Mouse (Mus musculus) CH12.LX (cell line): ENCODE measurements at regions not wholly inside any gene's neighbourhood (a gene's known extent, or its start where the extent isn't known, plus 50 kb on each side); places are given as distances from the start of the nearest gene placed in this dataset.

Source experiments
- DNase-seq: peaks from one replicate; pipeline ENCODE4 v3.0.0-alpha.2; 2013; ENCODE audit errors: extremely low read depth
- H3K27ac ChIP-seq: 2 replicates; pipeline ENCODE4 v1.5.1; 2012; ENCODE audit warnings: low read depth, mild to moderate bottlenecking, control low read depth, moderate library complexity; ENCODE audit not compliant: insufficient read depth
- H3K27me3 ChIP-seq: replicated peaks from 2 replicates; pipeline ENCODE3; 2012; ENCODE audit warnings: inconsistent platforms
- H3K36me3 ChIP-seq, 2 experiments: replicated peaks in 1 of 2; 2 replicates each; pipeline versions ENCODE3 to v1.6.1; 2012; ENCODE audit warnings: inconsistent platforms in 1 of 2, low read length in 1 of 2, mild to moderate bottlenecking in 1 of 2, mixed read lengths in 1 of 2, moderate library complexity in 1 of 2; ENCODE audit not compliant: control insufficient read depth in 1 of 2, insufficient read depth in 1 of 2
- H3K4me1 ChIP-seq, 2 experiments: 2 replicates each; pipeline ENCODE4 v1.6.1; 2012; ENCODE audit warnings: inconsistent platforms in 1 of 2, moderate library complexity in 1 of 2; ENCODE audit not compliant: insufficient read depth in 2 of 2, control insufficient read depth in 1 of 2
- H3K4me2 ChIP-seq: 2 replicates; pipeline ENCODE4 v1.6.1; 2012; ENCODE audit warnings: low read depth, mild to moderate bottlenecking, control low read depth; ENCODE audit not compliant: poor library complexity, insufficient read depth, severe bottlenecking
- H3K4me3 ChIP-seq, 3 experiments: fragments of 150-350 bp in 1 of 3; sonication (generic) in 1 of 3; replicated peaks in 1 of 3; 2 replicates each; pipeline versions ENCODE3 to v1.5.1; 2011 to 2012; ENCODE audit warnings: low read depth in 2 of 3, low read length in 2 of 3, mild to moderate bottlenecking in 2 of 3, moderate library complexity in 2 of 3, control low read depth in 1 of 3, improper control_type of control experiment in 1 of 3, inconsistent platforms in 1 of 3, mixed read lengths in 1 of 3; ENCODE audit not compliant: poor library complexity in 1 of 3
- H3K79me2 ChIP-seq: replicated peaks from 2 replicates; pipeline ENCODE4 v1.6.1; 2012; ENCODE audit warnings: mild to moderate bottlenecking, moderate library complexity; ENCODE audit not compliant: control insufficient read depth, poor library complexity, insufficient read depth, severe bottlenecking; ENCODE audit errors: extremely low read depth
- H3K9ac ChIP-seq: 2 replicates; pipeline ENCODE4 v1.6.1; 2012; ENCODE audit warnings: low read depth, mild to moderate bottlenecking, control low read depth, moderate library complexity; ENCODE audit not compliant: insufficient read depth
- H3K9me3 ChIP-seq: replicated peaks from 2 replicates; pipeline ENCODE3; 2012; ENCODE audit warnings: low read length, inconsistent platforms, mixed read lengths
- CHD1 ChIP-seq: IDR thresholded peaks from 2 replicates; pipeline ENCODE4 v1.6.1; 2012; ENCODE audit warnings: low read depth, low read length, improper control_type of control experiment, inconsistent platforms
- CTCF ChIP-seq, 2 experiments: IDR thresholded peaks in 1 of 2; conservative IDR thresholded peaks in 1 of 2; 2 replicates each; pipeline ENCODE4 v1.5.1; 2011 to 2012; ENCODE audit warnings: low read depth in 2 of 2, low read length in 2 of 2, improper control_type of control experiment in 1 of 2, inconsistent platforms in 1 of 2, mild to moderate bottlenecking in 1 of 2, moderate library complexity in 1 of 2
- E2F4 ChIP-seq: IDR thresholded peaks from 2 replicates; pipeline ENCODE4 v1.6.1; 2011; ENCODE audit warnings: low read depth, low read length, improper control_type of control experiment; ENCODE audit not compliant: insufficient replicate concordance
- EP300 ChIP-seq: IDR thresholded peaks from 2 replicates; pipeline ENCODE4 v1.6.1; 2011; ENCODE audit warnings: low read length, improper control_type of control experiment
- HCFC1 ChIP-seq: IDR thresholded peaks from 2 replicates; pipeline ENCODE4 v1.6.1; 2012; ENCODE audit warnings: low read depth, mild to moderate bottlenecking, inconsistent platforms, low read length, improper control_type of control experiment
- IRF4 ChIP-seq: IDR thresholded peaks from 2 replicates; pipeline ENCODE4 v1.6.1; 2014; ENCODE audit warnings: low read depth, mild to moderate bottlenecking, inconsistent platforms, low read length, improper control_type of control experiment
- JUN ChIP-seq: IDR thresholded peaks from 2 replicates; pipeline ENCODE4 v1.6.1; 2011; ENCODE audit warnings: low read depth, mild to moderate bottlenecking, low read length, improper control_type of control experiment, moderate library complexity; ENCODE audit not compliant: insufficient read depth
- MAFK ChIP-seq: IDR thresholded peaks from 2 replicates; pipeline ENCODE4 v1.6.1; 2011; ENCODE audit warnings: low read length, improper control_type of control experiment; ENCODE audit not compliant: insufficient replicate concordance
- MAX ChIP-seq: IDR thresholded peaks from 2 replicates; pipeline ENCODE4 v1.6.1; 2011; ENCODE audit warnings: low read length, improper control_type of control experiment
- MXI1 ChIP-seq: IDR thresholded peaks from 2 replicates; pipeline ENCODE4 v1.6.1; 2011; ENCODE audit warnings: mild to moderate bottlenecking, low read depth, low read length, improper control_type of control experiment
- MYC ChIP-seq: IDR thresholded peaks from 2 replicates; pipeline ENCODE4 v1.6.1; 2011; ENCODE audit warnings: low read depth, mild to moderate bottlenecking, improper control_type of control experiment, low read length
- POLR2A ChIP-seq: IDR thresholded peaks from 2 replicates; pipeline ENCODE4 v1.6.1; 2011; ENCODE audit warnings: low read depth, mild to moderate bottlenecking, improper control_type of control experiment, low read length
- SMC3 ChIP-seq: IDR thresholded peaks from 2 replicates; pipeline ENCODE4 v1.6.1; 2011; ENCODE audit warnings: low read depth, low read length, improper control_type of control experiment
- TCF12 ChIP-seq: IDR thresholded peaks from 2 replicates; pipeline ENCODE4 v1.6.1; 2014; ENCODE audit warnings: low read depth, mild to moderate bottlenecking, inconsistent platforms, low read length, improper control_type of control experiment
- ZC3H11A ChIP-seq: IDR thresholded peaks from 2 replicates; pipeline ENCODE4 v1.6.1; 2012; ENCODE audit warnings: low read depth, mild to moderate bottlenecking, inconsistent platforms, low read length, improper control_type of control experiment
- ZMIZ1 ChIP-seq: IDR thresholded peaks from 2 replicates; pipeline ENCODE4 v1.6.1; 2012; ENCODE audit warnings: low read depth, mild to moderate bottlenecking, inconsistent platforms, low read length, improper control_type of control experiment
- dilution Hi-C: fragments of 300-500 bp; cut with MboI; formaldehyde crosslinking; loops from 2 replicates; pipeline ENCODE4 v1.14.3; 2020; ENCODE audit warnings: low sequenced_read_pairs; ENCODE audit not compliant: extremely low pct_unique_long_range_greater_than_20kb, extremely low pct_ligation_motif_present
- in situ Hi-C: fragments of 300-500 bp; cut with MboI; formaldehyde crosslinking; loops from 3 replicates; pipeline ENCODE4 v1.14.3; 2019; ENCODE audit warnings: low sequenced_read_pairs, low pct_ligation_motif_present, low pct_unique_long_range_greater_than_20kb, mixed read lengths

DNA sequence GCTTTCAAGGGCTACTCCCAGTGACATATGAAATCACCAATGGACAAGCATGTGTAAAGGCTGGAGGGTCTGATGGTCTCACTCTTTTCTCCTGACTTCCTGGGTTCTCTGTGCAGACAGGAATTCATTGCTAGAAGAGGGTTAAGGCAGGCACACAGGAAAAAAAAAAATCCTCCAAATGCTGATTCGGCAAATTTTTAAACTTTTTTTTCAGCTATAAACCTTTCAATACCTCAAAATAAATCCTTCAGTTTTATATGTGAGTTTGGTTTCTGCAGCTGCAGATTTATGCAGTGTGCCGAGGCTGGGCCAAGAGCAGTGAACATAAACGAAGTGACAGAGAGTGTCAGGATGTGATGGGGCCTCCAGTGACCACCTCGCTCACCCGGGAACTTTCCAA, 235.9 kb upstream of the Sox9 start:
- no peak overlapping the region for H3K4me2 ChIP-seq
- in situ Hi-C loops = no loop called here
- dilution Hi-C loops = no loop called here

DNA sequence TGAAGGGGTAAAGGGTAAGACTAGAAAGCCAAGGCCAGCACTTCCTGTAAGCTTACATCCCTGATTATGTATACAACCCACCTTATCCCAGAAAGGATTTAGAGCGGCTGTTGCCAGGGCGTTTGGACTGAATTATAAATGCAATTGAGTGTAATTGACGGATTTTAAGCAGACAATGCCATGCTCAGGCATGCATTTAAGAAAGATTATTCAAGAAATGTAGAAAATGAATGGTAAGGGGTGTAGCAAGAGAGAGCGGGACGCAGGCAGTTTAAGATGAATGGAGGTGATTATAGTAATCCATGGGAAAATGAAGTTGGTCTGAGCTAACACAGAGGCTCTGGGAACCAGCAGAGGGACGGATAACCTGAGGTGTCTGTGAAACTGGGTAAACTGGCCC, 229.2 kb upstream of the Sox9 start:
- Histone ChIP-seq H3K9ac (no peak overlapping the region), H3K79me2 (no peaks in the 10 kb centered on the region), H3K36me3 (no peaks in the 10 kb centered on the region), H3K27ac (no peak overlapping the region), H3K9me3 (peaks cover 75% of the 10 kb centered on the region), H3K4me1 (no peaks in the 10 kb centered on the region), H3K4me2 (no peak overlapping the region), H3K4me3 (no peak overlapping the region), H3K27me3 (no peaks in the 10 kb centered on the region)
- in situ Hi-C loops = no loop called here
- dilution Hi-C loops = no loop called here
- no peak for TF ChIP-seq JUN
- no peak for DNase-seq

More for the DNA sequence above, 235.9 kb upstream of the Sox9 start:
- no peaks in the 10 kb centered on the region for H3K36me3 ChIP-seq
- peak; percentile 80 for TF ChIP-seq MAFK
- TF ChIP-seq ZC3H11A = no peak
- H3K9ac ChIP-seq = no peak overlapping the region
- no peaks in the 10 kb centered on the region for H3K27me3 ChIP-seq
- H3K9me3 ChIP-seq = peaks cover 74% of the 10 kb centered on the region
- H3K4me3 ChIP-seq = no peak overlapping the region
- no peak for DNase-seq
- H3K79me2 ChIP-seq = no peaks in the 10 kb centered on the region
- no peak overlapping the region for H3K27ac ChIP-seq
- no peaks in the 10 kb centered on the region for H3K4me1 ChIP-seq

DNA sequence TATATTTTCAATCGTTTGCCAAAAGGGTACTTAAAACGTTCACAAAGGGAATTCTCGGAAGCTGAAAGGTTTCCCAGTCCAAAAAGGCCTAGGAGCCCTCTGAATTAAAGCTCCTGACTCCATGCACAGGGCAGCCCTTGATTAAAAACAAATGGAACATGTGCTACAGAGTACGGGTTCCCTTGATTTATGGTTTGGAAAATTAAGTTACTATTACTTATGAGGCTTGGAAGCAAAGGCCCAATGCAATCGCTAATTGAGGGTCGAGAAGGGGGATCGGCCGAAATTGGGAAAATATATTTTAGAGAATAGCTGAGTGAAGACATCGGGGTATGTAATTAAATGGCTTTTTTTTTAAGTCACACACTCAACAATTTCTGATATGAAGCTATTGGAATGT, 219.0 kb upstream of the Sox9 start:
- in situ Hi-C loops (no loop called here), dilution Hi-C loops (no loop called here)
- Histone ChIP-seq H3K4me2 (no peak overlapping the region), H3K79me2 (no peaks in the 10 kb centered on the region), H3K4me1 (no peaks in the 10 kb centered on the region), H3K27ac (no peak overlapping the region), H3K27me3 (no peaks in the 10 kb centered on the region), H3K4me3 (no peak overlapping the region), H3K9ac (no peak overlapping the region), H3K36me3 (no peaks in the 10 kb centered on the region), H3K9me3 (peaks cover 68% of the 10 kb centered on the region)
- DNase-seq = no peak
- TF ChIP-seq HCFC1 = no peak
- no peak for TF ChIP-seq MXI1
- no peak for TF ChIP-seq CTCF (conservative IDR thresholded peaks at IDR 0.05 in 1 of 2, IDR thresholded peaks at IDR 0.05 in 1 of 2; ENCODE audit: low read depth in 2 of 2, low read length in 2 of 2)
- TF ChIP-seq TCF12 = no peak
- TF ChIP-seq ZMIZ1 = no peak
- TF ChIP-seq MAFK = no peak
- no peak for TF ChIP-seq ZC3H11A
- no peak for TF ChIP-seq MYC
- no peak for TF ChIP-seq EP300
- TF ChIP-seq CHD1 = no peak
- no peak for TF ChIP-seq MAX
- TF ChIP-seq IRF4 = no peak
- TF ChIP-seq JUN = no peak
- TF ChIP-seq SMC3 = no peak
- TF ChIP-seq POLR2A = no peak
- no peak for TF ChIP-seq E2F4
